Mouse (Mus musculus): ENCODE data around the gene Gm10563.

DNA sequence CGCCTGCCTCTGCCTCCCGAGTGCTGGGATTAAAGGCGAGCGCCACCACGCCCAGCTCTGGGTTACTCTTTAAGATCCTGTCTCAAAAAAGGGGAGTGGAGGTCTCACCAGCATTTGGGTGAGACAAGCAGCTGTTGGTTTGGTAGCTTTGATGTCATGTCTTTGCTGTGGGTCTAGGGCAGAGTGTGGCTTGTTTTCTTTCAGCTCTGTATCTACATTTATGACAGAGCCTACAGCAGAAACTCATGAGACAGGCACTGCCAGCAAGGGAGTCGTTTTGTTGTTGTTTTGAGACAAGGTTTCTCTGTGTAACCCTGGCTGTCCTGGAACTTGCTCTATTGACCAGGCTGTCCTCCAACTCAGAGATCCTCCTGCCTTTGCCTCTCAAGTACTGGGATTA lies 41.4 kb downstream of the Gm10563 start:
- TF ChIP-seq CTCF (IDR thresholded peaks at IDR 0.05; ENCODE audit: control insufficient read depth, insufficient read depth, low read length): no peak
- TF ChIP-seq POLR2A (IDR thresholded peaks at IDR 0.05; ENCODE audit: borderline replicate concordance, control insufficient read depth, low read depth, low read length): no peak

Data from bone marrow, adult 2 months (tissue).